Mouse (Mus musculus) bone marrow macrophage, adult 2 months (primary cell): ENCODE measurements around the gene Ephx1.

Experiments used
- CTCF ChIP-seq: IDR thresholded peaks from 2 replicates; pipeline ENCODE4 v1.5.1; 2012; ENCODE audit warnings: low read depth, mild to moderate bottlenecking, low read length, moderate library complexity
- POLR2A ChIP-seq: IDR thresholded peaks from 2 replicates; pipeline ENCODE4 v1.6.1; 2012; ENCODE audit warnings: mild to moderate bottlenecking, low read depth, low read length, borderline replicate concordance

DNA sequence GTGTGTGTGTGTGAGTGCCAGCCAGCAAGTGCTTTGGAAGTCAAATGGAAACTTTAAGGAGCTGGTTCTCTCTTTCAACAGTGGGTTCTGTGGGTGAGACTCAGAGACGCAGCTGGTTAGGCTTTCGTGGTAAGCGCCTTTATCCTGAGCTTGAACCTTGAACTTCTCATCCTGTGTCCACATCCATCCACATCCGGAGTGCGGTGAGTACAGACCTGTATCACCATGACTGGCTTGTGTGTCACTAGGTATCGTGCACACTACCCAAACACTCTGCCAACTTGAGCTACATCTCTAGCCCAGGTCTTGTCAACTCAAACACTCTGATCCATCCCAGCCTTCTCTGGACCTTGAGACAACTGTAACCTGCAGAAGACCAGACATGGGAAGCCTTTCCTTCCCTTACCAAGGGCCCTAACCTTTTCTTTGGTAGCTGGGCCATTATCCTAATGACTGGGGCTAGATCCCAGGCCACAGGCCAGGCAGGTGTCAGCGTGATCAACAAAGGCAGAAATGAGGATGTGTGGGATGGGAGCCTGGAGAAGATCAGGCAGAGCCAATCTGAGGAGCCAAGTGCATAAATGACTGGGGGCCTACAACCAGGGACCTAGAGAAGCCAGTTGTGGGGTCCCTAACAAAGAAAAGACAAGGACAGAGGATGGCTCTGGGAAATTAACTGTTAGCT, 79.8 kb downstream of the Ephx1 start:
- TF ChIP-seq POLR2A, result no peak
- TF ChIP-seq CTCF, result no peak
